Mouse (Mus musculus): ENCODE data around the gene Slc26a10.
"Not testable (repeated sequence)": the region's sequence is repeated elsewhere in the genome, so short reads cannot be mapped to it uniquely, and the experiment has no call there.

Gene Slc26a10

DNA sequence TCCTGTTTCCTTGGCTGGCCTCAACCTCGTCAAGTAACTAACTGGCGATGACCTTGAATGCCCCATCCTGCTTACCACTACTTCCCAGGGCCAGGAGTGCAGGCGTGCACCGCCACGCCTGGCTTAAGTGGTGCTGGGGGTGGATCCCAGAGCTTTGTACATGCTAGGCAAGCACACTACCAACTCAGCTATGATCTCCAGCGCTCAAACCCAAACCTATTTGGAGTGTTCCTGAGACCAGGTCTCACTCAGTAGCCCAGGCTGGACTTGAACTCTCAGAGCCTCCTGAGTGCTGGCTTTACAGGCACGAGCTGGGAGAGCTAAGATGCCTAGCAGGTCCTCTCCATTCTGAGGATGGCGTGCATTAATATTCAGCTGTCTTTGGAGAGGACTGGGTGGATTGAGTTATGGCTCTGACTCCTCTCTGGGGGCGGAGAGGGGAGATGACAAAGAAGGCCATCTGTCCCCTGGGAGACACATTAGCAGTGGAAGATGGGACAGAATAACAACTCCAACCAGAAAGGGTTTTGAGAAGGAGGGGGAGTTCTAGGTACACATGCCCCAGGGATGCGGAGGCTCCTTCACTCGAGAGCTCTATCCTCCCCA, 17.2 kb upstream of the Slc26a10 start:
- DNase-seq, result no peak

DNA sequence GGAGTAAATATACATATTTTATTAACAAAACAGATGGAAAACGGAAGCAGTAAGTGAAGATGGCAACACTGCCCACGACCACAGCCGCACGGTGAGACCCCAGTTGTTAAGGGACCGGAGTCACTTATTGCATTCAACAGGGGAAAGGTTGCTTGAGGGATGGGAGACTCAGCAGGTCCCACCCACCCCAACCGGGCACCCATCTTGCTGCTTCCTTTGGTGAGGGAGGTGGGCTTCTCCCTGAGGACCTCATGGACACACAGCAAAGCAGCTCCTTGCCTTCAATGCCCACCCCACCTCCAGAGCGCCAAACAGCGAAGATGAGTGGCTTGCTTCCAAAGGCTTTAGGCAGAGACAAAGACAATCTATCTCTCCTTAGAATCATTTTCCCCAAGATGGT, 16.7 kb upstream of the Slc26a10 start:
- no peak for DNase-seq

DNA sequence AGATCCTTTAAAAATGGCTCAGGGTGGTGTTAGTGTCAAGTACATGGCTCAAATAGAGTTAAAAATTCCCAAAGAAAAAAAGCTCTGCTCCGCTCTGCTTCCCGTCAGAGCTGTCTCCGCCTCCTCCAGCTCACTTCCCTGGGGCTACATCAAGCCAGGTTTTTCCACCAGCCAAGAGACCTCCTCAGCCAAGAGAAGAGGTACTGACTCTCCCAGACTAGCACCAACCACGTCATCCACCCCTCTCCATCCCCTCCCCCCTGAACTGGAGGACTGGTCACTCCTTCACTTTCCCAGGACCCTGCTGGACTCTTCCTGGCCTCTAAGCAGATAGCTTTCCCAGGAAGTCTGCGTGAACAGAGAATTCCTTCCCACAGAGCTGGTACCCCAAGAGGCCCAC, 15.9 kb upstream of the Slc26a10 start:
- DNase-seq, result peak; percentile 90

DNA sequence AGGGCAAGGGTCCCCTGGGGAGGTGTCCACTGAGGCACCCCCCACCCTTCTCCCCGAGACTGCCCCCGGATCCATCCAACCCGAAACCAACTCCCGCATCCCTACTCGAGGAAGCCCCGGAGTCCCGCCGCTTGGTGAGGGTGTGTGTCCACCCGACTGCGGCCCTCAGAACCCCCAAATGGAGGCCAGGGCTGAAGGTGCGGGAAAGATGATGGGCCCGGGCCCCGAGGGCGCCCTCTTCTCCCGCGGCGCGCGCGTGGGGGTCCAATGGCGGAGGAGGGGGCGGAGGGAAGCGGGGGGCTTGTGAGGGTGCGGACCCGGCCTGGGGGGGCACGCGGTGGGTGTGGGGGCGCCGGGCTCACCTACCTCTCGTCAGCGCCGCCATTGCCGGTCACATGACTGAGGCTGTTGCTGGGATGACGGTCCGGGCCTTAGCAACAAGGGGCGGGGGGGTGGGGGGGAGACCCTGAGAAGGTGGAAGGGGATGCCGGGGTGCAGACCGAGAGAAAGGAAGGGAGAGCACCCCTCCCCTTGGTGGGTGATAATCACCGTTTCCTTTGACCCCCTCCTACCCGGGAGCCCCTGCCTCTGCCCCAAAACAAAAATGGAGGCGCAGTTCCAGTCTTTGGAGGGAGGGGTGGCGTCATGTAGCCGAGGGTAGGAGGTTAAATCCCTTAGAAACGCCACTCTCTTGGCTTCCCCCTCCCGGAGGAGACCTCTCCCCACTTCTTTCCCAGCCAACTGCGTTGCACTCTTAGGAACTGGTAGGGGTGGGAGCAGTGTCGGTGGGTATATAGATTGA, 15.1 kb upstream of the Slc26a10 start, which contains the start of gene Dtx3:
Gene Dtx3 (minus strand): TSS at position 401 of the 802 bp plus-strand sequence.
- peak; percentile 52 for DNase-seq

DNA sequence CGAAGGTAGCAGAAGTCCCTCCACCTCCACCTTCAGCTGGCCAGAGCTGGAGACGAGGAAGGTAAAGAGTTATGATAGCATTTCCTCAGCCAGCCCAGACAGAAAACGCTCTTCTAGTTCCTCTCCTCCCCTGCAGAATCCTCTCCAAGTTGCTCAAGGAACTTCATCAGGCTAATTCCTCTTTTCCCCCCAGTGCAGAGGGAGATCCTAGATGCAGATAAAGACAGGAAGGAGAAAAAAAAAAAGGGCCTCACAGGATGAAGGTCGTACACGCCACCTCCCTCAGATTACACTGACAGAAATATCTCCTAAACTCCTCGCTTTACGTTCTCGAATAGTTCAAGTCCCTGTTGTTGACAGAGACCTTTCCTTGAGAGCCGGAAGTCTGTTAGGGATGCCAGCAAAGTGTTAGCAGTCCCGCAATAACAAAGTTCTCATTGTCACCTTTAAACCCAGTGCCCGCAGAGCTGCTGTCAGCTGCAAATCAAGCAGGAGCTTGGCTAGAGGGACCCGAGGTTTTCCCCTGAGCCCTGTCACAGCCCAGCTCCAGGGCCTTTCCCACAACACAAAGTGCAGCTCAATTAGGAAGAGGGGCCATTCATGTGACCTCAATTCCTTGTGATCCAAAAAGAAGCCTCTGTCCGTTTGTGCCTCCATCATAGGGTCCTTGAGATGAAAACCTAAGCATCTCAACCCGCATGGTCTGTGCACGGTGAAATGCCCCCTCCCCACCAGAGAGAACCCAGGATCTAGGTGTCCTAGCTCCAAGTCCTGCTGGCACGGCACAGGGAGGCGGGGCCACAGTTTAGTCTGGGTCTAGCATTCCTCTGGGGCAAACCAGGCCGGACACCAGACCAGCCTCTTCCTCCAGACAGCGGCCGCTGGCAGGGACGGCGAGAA, 14.2 kb upstream of the Slc26a10 start:
- DNase-seq, result peak; percentile 87

DNA sequence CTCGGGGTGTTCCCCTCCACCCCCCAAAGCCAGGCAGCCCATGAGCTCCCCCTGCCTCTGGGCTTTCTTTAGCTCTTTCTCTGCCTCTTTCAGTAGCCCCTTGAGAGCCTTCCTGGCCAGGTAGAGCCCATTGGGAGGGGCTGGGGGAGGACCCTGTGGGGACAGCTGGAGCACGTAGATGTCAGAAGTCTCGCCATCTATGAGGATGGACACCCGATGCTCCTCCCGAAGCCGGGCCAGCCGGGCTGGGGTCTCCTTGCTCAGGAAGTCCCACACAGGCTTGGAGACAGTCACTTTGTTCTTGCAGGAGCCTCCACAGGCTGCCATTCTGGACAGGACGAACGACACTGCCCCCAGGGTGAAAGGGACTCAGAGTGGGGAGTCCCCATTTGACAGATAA, 12.6 kb upstream of the Slc26a10 start:
- DNase-seq, result no peak

DNA sequence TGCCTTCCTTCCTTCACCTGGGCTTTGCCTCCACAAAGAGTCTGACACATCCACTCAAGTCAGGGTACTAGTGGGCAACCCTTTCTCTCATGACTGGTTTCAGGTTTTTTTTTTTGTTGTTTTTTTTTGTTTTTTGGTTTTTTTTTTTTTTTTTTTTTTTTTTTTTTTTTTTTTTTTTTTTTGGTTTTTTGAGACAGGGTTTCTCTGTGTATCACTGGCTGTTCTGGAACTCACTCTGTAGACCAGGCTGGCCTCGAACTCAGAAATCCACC, 11.5 kb upstream of the Slc26a10 start:
- not testable (repeated sequence) for DNase-seq

DNA sequence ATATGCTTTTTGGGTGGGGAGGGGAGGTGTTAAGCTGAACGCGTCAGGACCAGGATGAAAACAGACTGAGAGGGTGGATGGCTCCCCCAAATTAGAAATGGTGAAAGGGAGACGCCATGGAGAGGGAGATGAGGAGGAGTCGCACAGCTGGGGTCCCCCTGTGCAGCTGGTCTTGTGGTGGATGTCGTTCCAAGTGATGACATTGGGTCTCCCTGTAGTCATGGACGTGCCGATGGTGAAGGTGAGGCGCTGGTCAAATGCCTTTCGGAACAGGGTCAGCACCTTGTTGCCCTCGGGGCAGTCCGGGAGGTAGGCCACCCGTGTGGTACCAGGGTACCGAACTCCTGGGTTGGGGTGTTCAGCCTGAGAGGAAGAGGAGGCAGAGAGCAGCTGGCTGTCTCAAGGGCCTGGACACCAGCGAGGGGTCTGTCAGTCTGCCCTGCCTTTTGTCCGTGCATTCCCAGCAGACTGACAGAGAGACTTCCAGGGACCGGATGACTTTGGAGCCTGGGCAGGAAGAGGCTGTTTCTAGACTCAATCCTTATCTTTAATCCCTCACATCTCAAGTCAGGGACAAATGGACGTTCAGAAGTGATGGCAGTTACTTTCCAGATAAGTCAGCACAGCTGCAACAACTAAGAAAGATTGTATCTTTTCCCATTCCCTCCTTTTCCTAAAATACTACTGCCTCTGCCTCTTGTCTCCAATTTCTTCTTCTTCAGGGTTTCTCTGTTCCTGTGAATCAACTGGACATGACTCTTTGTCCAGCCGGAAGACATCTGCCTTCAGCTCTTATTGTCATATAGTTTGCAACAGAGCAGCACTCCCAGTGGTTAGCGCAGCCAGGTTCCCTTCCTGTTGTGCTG, 11.0 kb upstream of the Slc26a10 start:
- no peak for DNase-seq

DNA sequence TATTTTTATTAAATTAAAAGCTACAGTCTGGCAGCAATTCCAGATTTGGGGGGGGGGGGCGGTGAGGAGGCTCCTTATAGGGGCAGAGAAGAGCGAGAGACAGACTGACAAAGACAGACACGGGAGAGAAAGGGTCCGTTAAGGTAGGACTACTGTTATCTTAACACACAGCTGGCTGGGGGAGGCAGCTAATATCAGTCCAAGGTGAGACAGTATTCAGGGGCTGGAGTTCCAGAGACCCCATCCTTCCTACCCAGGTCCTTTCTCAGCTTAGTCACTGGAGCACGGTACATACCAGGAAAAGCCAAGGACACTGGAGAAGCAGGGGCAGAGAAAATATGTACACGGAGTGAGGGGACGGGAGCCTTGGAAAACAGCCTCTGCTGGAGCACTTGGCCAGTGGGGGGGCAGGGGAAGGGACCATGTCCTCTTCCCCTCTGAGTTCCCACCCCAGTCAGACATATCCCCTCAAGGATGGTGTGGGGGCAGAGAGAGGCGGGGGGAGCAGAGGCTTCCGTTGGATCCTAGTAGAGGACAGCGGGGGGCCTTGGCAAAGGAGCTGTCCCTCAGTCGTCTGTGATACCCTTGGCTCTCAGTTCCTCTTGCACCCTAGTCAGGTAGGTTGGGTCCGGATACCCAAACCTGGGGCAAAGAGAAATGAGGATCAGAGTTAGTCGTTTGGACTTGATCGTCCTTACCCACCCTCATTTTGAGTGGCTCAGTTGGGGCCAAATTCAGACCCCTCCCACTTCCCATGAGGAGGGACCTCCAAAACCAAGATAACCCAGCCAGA, 10.1 kb upstream of the Slc26a10 start:
- DNase-seq, result no peak

DNA sequence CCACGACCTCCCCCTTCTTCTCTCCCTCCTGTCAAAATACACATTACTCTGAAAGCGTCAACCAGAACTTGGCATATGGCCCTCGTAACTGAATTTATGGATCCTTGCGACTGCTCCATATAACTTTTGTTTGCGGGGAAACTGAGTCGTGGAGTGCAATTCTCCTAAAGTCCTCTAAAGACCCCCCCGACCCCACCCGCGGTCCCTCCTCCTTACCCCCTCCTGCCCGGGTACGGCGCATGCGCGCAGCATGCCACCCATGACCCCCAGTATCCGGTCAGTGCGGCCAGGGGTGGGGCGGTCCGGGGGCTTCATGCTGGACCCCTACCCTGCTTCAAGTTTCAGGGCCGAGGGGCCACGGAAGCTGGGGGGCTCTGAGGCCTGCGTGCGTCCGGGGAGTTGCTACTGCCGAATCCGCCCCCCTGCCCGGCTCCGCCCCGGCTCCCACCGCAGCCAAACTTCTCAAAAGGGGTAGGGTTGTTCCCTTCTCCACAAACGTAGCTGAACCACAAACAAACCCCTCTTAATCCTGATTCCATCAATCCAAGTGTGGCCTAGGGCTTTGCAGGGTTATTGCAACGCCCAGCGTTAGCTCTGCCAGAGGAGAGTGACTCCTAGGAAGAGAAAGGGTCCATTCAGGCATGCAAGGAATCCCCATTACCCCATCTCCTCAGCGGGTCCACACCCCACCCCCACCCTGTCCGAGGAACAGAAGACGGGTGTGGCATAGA, 9.4 kb upstream of the Slc26a10 start, which contains the start of gene Arhgef25:
Gene Arhgef25 (minus strand): TSS at position 433 of the 731 bp plus-strand sequence.
- DNase-seq, result peak; percentile 85

DNA sequence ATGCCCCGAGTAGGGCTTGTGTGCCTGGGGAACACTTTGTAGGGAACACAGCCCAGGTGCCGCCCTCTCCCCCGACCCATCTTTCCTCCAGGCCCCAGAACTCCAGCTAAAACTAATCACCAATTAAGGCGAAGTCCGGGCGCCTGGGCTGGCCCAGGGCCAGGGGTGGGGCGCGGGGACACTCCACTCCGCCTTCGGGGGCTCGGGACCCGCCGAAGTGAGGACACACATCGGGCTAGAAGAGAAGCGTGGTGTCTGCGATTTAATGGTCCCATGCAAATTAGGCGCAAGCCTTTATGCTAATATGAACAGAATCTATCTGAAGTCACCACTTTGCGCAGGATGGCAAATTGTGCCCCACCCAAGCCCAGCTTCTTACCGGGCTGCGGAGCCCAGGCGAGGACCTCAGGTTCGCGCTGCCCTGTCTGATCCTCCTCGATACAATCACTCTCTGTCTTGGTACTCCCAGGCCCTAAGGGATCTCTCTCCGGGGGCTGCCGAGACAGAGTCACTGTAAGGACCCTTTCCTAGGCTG, 8.7 kb upstream of the Slc26a10 start:
- DNase-seq, result peak; percentile 61

DNA sequence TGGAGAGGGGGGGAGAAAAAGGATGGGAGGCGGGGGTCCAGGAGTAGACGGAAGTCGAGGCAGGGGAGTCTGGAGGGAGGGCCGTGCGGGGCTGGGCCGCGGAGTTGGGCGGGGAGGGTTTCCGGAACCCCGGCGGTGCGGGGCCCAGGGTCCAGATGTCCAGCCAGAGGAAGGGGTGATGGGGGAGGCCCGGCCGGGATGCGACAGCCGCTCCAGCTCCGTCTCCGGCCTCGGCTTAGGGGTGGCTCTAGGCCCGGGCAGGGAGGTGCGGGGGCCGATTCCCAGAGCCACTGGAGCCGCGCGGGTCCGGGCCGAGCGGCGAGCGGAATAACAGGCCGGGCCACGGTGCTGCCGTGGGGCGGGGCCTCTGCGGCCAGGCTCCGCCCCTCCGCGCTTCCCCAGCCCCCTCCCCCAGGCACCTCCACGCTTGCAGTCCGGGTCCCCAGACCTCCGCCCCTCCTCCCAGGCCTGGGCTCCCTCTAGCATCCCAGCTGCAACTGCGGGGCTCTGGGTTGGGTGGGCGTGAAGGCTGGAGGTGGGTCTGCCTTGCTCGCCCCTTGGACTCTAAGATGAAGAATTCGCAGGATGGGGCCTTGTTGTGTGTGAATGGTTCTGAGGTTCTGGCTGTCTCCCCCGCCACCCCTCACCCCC, 8.1 kb upstream of the Slc26a10 start:
- DNase-seq, result peak; percentile 72

DNA sequence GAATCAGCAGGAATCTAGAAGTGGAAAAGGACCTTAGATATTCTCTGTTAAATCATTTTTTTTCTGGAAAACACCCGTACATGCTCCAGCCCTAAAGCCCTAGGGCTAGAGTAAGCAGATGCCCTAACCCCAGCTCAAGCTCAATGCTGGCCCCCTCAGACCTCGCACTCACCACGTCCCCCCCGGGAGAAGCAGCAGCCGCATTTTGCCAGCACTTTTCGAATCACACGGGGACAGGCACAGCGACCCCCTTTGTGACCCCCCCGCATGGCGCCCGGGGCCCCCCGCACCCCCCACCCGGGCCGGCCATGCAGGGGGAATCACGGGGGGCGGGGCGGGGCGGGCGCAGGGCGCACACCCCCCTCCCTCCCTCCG, 7.6 kb upstream of the Slc26a10 start:
- DNase-seq, result no peak

DNA sequence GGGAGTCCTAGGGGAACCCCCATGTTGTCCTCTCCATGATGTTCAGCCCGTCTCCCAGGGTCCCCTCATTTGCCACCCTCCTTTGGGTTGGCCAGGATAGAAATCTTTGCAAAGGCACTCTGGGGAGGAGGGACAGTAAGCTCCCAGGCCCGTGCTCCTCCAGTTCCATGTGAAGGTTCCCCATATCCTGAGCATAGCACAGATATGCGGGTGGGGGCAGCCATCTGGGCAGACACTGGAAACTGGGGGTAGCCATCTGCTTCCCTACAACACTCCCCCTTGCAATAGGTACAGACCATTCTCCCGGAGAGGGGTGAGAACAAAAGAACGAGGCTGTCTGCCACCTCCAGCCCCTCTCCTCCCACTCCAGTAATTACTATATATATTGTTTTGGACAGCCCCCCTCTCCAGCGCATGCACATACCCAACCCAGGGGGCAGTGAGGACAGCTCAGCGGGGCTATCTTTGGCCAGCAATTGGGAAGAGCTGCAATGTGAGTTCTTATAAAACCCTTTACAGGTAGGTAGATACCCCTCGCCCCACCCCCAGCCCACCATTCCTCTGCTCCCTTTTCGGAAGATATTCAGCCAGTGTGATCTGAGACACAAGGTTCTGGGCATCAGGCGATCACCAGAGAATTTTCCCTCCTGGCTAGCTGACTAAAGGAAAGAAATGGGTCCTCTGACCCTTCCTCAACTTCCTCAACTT, 7.1 kb upstream of the Slc26a10 start:
- no peak for DNase-seq

DNA sequence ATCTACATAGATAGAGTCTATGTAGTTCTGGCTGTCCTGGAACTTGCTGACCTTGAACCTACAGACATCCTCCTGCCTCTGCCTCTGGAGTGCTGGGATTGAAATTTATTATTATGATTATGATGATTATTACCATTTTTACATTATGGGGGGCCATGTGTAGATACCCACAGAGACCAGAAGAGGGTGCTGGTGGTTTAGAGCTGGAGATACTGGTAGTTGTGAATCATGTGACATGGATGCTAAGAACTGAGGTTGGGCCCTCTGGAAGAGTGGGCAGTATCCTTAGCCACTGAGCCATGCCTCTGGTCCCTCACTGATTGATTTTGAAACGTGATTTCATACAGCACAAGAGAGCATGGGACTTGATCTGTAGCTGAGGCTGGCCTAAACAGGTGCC, 6.0 kb upstream of the Slc26a10 start:
- DNase-seq, result no peak

DNA sequence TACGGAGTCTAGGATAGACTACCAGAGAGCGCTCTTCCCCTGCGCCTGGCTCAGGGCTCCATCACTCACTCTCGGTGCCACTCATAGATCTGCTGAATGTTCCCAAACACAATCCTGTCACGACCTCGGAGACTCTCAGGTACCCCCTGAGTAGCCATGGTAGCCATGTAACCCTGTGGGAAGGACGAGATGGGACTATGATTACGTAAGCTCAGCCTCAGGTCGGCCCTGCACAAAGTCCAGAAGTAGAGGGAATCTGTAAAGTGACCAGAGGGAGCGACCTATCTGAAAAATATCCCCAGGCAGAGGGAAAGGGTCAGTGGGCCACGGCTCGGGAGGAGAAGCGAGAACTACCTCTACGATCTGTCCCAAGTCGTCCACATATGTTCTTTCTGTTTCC, 5.1 kb upstream of the Slc26a10 start:
- no peak for DNase-seq

DNA sequence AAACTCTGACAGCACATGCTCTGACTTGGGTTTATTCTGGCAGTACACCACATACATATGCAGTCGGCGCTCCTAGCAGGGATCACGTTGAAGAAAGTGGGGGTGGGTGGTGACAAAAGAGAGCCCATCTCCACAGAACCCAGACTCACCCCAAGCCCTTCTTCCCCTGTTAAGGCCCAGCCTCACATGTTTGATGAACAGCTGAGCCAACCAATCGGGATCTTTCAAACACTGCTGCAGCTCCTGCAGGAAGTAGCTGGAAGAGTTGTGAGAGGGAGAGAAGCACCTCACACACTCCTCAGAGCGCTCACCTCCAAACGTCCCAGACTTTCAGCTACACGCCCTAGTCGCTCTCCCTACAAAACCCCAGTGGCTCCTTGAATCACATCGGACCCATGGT, 4.7 kb upstream of the Slc26a10 start:
- DNase-seq, result no peak

DNA sequence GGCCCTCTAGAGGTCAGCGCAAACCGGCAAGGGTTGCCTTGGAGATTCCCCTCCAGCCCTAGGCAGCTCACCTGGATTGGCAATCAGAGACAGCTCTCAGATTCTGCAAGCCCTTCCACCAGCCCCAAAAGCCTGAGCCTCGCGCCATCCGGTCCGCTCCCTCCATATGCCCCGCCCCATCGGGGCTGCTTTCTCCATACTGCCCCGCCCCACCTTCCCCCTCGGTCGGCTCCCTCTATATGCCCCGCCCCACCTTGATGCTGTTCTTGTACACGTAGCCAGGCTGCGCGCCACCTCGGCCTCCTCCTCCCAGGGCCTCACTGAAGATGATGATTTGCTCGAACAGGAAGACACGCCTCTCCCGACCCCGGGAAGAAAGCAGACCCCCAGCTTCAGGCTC, 3.3 kb upstream of the Slc26a10 start:
- no peak for DNase-seq

DNA sequence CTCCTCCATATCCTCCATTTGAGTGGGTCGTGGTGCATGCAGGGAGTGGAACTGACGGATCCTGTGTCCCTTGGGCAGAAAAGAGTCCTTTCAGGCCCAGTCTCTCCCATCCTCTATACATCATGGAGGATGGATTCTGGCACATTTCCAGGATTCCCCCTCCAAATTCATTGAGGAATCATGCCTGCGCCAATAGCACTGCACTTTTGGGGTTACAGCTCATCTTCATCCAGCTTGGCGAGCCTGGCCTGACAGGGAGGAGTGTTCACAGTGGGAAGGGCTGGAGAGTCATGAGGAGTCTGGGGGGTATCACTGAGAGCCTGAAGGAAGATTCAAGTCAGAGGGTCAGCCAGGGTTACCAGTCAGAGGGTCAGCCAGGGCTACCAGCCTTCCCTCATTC, 2.2 kb upstream of the Slc26a10 start:
- DNase-seq, result no peak

DNA sequence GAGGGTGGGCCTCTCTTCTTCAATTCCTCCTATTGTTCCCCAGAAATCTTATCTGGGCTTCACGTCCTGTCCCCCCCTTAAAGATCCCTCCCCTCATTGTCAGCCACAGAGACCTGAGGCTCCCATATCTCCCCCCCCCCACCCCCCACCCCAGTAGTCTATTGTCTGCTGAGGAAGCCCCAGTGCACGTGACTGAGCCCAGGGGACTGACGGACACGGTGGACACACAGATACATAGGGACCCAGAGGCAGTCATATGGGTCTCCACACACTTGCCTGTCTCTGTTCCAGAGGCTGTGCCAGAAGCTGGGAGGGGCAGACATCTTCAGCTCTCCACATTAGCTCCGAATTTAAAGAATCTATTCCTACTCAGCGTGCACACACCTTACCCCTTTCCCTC, 1.1 kb upstream of the Slc26a10 start:
- no peak for DNase-seq

Data from lung, postnatal 10 days (tissue).